Mouse (Mus musculus) layer of hippocampus, adult 11-12 months (tissue): Measurements from ENCODE around the gene Hhip.

Experiments
- DNase-seq: peaks from one replicate; pipeline ENCODE4 v3.0.0; 2022; ENCODE audit warnings: low spot score

Hhip gene

DNA sequence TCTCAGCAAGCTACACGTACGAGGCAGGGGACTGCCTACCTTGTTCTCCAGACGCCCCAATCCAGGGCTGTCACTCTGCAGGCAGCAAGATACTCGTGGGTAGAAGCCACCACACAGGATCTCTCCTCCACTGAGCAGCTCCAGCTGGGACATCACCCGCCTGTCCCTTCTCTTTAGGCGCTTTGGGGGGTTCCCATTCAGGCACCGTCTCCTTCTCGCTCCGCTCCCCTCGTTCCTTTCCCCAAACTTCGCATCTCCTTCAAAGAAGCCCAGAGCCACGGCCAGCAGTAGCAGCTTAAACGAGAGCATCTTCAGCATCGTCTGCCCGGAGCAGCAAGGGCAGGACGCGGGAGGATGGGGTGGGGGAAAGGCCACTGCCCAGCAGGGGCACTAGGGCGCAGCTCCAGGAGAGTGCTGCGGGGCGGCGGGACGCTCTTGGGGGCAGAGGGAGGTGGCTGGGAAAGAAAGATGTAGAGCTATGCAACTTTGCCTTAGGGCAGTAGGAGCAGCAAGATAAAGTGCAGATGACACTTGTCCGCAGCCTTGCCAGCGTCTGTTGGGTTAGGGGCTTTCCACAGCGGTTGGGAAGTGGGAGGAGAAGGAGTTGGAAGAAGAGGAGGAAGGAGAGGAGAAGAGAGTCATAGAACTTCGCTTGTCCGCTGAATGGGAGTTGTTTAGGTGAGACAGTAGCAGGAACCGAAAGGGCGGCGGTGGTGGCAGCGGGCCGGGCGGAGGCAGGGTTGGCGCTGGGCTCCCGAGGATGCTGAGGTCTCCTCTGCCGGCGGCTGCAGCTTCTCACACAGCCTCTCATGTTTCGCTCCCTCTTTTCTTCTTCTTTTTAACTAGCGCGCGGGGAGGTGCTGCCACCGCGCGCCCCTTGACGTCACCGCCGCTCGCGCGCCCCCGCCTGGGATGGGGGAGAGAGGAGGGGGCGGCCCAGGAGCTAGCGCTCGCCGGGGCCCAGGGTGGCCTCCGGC, at the start of gene Hhip:
Hhip (minus strand) TSS at position 809 of the 977 bp plus-strand sequence.
- peak; percentile 25 for DNase-seq

DNA sequence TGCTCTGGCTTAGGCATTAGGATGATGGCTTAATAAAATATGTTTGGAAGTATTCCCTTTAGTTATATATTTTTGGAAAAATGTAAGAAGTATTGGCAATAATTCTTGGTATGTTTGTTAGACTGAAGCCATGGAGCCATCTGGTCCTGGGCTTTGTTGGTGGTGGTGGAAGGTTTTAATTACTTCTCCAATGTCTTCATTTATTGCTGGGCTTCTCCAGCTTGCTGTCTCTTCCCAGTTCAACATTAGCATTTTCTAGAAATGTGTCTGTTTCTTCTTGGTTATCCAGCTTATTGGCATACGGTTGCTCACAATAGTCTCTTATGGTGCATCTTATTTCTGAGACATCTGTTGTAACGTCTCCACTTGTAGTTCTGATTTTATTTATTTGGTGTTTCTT, 29.2 kb upstream of the Hhip start:
- DNase-seq = no peak

DNA sequence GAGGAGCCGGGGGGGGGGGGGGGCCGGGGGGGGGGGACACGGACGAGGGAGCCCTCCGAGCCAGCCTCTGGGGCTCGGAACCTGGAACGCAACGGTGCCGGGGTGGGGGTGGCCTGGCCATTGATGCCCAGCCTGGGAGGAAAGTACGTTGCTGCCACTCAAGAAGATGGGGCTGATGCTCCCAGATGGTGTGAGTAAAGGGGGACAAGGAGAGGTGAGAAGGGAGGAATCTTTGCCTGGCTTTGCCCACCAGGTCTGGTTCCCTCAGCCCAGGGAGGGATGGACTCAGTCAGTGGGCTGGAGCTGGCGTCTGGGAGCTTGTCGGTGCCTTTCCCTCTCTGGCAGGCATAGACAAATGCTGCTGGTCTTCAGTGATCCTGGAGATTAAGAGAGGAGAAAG, 387 bp upstream of the Hhip start:
- DNase-seq = no peak

DNA sequence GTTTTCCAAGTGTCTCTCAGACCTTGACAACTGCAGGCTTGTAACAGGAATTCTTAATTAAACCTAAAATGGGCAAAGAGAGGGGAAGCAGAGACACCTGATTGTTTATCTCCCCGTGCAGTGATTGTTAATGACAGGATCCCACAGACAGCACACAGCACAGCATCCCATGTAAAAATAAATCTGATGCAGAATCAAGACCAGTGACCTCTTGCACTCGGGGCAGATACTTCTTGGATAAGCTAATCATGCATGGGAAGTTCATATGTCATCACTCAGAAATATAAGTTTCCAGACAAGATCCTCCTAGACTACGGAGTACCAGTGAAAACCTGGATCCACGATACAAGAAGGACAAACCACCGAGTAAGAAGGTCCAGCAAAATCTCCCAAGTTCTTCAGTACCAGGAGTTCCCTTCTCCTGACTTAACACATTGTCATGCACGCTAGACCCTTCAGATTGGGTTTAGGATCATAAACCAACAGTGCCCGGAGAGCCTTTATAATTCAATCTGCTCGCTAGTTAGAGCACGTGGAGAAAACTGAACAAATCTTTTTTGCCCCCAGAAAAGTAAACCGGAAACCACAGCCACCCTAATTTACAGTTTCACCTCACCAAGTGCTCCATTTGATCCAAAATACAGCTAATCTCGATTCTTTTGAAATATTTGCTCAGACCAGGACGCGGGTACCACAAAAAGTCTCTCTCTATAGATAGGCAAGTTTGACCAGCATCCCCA, 1.3 kb downstream of the Hhip start:
- no peak for DNase-seq

DNA sequence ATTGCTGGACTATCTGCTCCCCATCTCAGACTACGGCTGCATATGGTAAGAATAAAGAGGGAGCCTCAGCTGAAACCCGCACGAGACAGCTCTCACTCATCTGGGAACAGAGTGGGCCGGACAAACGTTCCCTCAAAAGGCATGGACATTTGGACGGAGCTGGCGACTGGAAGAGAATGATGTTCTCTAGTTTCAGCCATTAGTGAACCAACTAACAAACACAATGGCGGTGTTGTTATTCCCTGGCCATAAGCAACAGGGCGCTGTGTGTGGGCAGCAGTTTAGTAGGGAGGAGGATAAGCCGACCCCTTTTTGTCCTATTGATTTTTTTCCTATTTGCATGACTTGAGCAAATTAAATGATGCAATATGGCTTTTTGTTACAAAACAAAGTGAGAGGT, 2.0 kb downstream of the Hhip start:
- DNase-seq = peak; percentile 12

DNA sequence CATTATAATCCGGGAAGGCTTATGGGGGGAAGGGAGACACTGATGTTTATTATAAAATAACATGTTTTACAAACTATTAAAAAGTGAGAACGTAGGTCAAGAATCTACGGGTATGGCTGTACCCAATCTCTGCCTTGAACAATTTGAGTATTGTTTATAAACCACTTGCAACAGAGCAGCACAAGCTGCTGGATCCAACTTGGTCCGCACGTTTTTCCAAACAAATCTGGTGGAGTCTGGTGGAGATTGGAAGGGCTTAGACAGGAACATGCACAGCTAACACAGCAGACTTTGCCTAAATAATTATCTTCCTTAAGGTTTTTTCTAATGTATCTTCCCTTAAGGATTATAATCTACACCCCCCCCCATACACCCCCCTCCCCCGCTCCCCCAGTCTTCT, 2.7 kb downstream of the Hhip start:
- DNase-seq = no peak

DNA sequence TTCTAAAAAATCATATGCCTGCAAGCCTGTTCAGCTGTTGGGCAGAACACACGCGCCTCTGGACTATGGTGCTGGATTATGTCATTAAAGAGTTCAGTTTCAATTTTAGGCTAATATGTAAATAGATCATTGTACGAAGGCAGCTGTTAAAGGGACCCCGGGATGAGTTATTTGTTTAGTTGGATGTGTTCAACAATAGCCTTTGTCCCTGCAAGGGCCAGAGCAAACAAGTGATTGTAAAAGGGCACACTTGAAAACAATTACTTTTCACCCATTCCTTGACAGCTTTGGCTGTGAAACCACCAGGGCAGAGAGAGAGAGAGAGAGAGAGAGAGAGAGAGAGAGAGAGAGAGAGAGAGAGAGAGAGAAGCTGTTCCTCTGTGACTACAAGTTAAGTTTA, 3.6 kb downstream of the Hhip start:
- DNase-seq = peak; percentile 10

DNA sequence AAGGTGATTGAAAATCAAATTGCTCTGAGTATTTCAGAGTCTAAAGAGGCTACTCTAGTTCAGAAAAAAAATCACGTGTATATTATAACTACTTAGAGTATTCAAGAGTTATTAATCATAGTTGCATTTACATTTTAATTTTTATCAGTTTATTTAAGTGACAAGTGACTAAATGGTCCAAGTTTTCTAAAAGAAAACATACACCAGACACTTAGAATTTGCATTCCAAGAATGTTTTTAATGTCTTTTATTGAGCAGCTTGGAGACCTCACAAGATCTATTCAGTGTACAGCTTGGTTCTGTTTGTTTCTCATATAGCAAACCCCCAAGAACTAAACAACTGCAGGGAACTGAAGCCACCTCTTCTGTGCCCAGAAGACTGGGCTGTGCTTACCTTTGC, 5.0 kb downstream of the Hhip start:
- DNase-seq = no peak

DNA sequence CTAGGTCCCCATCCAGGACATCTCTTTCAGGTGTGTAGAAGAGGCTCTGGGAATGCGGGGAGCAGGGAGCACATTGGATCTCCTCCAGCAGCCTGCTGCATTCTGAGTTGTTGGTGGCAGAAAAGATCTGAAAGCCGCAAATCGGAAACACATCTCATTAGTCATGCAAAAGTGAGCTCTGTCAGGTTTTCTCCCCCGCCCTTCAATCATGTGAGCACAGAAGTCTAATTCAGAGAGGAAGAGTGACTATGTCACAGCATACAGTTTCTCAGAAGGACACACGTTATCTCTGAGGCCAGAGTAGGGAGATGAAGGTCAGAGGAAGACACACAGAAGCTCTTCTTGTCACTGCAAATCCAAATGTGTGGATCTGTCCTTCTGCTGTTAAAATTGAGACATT, 6.3 kb downstream of the Hhip start:
- no peak for DNase-seq

DNA sequence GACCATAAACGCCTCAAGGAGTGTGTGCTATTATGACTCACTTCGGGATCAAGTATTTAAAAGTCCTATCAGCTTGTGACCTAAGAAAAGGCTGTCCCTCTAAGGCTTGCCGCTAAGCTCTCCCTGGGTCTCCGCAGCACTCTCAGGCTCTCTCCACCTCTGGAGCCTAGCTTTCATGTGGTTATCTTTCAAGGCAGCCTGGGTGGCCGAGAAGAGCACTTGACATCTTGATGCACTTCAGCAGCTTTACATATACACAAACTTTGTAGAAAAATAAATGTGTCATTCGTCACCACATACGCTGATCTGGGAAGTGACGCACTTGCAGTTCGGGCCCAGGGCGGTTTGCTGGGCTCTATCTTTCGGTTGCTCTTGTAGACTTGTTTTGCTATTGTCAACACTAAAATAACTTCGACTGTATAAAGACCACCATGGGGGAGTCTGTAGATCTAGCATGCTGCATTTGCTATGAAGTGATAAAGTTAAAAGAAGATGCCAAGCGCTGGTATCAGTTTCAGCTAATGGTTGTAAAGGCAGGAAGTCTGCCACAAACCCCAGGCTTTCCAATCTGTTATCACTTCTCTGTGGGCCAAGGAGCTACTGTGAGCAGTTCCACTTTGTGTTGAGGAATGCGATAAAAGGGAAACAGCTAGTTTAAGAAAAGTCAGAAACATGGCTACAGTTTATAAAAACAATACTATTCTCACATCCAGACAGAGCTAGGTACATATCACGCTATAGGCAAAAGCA, 8.4 kb downstream of the Hhip start:
- no peak for DNase-seq

DNA sequence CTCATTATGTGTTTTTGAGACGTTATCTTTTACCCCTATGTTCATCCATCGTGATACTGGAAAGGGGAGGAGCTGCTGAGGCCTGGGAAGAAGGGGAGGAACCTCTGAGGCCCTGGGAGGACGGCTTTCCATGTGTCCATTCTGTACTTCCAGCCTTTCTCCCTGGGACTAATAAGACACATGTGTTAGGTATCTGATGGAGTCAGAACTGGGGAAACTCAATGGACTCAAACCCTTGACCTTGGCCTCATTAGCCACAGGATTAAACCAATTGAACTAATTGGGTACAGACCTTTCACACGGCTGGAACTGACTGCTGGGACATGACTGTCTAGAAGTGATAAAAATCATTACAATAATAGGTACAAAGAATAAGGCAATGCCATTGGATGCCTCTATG, 9.6 kb downstream of the Hhip start:
- DNase-seq = no peak

DNA sequence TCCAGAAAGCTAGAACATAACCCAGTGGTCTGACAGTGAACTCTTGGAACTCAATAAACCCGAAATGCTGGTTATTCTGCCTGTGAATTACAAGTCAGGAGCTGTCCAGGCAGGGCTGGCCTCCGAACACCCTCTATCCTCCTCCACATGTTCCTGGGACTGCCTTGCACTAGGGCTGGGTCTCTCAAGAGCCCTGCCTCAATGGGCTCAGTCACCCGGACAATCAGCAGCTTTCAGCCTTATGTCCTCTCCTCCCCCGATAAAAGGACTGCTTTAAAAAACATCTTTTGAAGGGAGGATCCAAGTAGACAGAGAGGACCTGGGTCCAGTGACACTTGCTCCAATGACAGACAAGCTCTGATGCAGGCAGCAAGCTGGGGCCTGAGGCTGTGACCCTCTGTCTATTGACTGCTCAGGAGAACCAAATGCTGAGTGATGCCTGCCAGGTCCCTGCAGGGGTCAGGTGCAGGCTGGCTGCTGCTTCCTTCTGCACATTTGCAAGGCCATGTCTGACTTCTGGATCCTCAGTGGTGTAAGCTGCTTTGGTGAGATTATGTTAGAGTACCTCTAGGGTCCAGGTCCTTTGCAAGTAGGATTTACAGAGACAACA, 20.1 kb downstream of the Hhip start:
- no peak for DNase-seq

DNA sequence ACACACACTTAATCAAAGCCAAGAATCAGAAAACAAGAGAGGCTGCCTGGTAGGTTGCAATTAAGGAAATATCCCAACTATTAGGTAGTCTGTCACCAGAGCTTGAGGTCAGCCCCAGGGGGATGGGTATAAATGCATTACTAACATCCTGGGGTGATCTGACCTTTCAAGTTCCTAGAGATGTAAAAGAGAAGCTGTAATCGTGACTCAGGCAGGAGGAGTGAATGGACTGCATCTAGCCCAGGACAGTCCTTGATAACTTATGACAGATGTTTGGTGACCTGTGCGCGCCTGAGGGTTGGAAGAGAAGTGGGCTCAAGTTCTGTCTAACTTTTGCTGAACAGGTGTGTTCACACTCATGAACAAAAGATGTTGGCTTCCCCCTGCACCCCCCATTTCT, 25.2 kb downstream of the Hhip start:
- DNase-seq = no peak

DNA sequence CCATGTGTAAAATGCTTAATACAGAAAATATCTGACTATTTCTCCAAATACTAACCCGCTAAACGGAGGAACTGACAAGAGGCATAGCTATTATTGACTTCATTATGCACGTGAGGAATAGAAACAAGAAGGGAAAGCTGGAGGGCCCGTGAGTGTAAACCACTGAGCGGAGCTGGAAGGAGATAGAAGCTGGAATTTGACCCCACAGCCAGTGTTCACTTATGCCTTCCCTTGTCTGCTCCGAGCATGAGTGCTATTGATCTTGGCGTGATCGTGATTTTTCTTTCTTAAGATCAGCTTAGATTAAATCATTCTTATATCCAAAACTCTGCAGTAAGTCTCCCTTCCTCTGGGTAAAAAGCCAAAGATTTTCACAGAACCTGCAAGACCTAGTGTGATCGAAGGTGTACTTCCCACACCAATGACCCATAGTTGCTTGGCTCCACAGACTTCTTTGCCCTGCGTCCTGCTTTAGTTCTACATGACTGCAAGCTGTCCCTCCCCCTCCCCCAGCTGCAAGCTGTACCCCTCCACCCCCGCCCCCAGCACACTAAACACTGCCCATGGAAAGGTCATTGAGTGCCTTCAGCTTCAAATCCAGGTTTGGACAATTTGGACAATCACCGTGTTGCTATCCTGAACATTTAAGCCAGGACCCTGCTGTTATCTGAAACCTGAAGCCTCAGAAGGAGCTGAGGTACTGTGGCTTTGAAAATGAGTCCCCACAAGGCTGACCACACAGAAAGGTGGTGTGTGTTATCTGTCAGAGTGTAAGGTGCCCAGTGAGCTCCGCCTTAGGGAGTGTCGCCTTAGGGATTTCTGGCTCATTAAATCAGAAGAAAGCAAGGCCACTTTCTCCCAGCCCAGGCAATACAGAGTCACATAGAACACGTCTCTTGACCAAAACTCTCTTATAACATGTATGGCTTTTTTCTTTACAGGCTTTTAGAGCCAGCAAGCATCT, 26.2 kb downstream of the Hhip start:
- no peak for DNase-seq

DNA sequence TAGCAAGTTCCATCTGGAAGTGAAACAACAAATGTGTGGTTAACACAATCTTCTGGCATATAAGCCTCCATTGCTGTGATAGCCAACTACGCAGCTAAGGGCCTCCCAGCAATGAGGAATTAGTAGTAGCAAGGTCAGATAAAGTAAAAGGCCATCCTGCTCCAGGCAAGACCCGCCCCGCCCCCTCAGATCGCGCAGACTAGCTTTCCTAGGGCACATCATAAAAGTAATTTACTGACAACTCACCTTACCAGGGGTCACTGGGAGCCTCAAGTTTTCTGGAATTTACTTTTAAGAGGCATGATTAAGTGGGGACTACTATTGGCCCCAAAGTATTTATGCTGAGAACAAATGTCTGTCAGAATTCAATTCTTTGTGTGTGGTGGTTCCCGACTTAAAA, 28.2 kb downstream of the Hhip start:
- no peak for DNase-seq

DNA sequence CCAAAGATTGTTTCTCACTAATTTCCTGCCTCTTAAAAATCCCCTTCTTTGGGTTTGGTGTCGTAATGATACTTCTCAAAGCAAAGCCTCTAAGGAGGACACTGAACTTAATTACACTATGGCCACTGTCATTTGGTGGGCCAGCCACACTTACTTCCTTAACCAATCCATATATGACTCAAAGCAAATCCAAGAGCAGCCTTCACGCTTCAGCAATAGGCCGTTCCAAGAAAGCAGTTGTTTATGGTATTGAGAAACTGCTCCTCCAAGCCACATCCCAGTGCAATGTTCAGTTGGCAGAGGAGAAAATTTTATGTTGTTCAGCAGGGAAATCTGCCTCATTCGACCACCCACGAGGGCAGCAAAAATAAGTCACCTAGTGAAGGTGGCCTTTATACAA, 37.3 kb downstream of the Hhip start:
- no peak for DNase-seq

DNA sequence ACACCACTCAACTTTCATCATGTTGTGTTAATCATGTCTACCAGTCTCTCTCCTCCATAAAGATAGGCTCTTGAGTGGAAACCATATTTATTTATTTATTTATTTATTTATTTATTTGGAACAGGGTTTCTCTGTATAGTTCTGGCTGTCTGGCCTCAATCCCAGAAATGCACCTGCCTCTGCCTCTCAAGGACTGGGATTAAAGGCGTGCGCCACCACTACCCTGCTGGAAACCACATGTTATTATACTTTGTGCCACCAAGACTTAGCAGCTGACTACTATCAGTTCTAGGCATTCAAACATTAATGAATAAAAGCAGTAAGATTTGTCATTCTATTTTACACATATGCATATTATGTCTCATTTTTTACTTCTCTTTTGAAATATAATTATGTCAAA, 42.0 kb downstream of the Hhip start:
- no peak for DNase-seq

DNA sequence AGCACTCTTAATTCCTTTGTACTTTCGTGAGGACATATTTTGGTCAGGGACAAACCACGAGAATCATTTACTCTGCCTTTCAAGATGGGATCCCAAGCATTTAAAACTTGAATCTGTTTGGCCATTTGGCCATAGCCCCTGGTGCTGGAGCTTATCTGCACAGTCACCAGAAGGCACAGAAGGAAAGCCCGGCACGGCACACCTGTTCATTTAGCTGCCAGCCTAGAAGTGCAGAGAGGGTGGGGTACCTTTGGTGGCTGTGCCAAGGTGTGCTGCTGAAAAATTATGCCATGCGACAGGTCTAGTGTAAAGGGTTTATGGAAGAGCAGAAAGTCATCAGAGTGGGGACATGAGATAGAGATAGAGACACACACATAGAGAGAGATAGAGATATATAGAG, 53.4 kb downstream of the Hhip start:
- DNase-seq = no peak

DNA sequence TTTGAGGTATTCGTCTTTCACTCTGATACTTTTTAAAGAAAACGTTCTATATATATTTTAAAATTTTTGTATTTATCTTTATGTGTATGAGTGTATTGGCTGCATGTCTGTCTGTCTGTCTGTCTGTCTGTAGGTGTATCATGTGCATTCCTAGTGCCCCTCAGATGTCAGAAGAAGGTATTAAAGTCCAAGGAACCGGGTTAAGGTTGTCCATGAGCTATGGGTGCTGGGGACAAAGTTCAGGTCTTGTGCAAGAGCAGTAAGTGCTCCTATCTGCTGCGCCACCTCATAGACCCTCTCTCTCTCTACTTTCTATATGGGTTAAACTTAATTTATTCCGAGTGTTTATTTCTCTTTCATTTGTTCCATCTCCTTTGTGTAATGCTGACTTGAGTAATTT, 55.5 kb downstream of the Hhip start:
- no peak for DNase-seq

DNA sequence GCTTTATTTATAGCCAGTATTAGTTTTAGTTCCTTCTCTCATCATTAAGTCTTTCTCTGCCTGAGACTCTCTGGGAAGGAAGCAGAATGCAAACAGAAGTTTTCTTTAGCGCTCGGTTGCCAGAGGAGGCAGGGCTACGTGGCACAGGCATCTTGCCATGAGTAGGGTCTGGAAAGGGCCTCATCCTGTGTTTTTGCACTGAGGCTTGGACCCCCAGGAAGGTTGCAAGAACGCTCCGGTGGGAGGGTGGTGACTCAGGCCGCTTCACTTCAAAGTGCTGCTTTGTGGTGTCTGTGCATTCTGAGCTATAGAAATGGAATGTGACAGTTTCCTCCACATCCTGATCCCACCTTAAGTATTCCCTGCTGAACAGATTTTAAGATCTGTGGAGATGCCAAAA, 62.7 kb downstream of the Hhip start:
- DNase-seq = no peak

DNA sequence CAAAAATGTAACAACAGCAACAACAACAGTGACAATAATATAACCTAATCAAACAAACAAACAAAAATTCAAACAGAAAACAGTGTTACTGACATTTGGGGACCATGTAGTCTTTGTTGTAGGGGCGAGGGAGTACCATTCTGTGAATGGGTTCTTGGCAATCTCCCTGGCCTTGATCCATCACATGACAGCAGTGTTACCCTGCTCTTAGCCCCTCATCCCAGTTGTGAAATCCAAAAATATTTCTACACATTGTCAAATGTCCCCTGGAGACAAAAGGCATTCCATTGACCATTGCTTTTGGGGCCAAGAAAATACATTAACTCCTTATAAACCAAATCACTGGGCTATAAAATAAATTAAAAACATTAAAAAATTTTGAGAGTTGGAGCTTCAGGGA, 64.3 kb downstream of the Hhip start:
- DNase-seq = no peak
